Mouse (Mus musculus): ENCODE results near the gene Nrxn3. TPM values are rescaled to one million over a fixed set of nuclear protein-coding genes. Genes with fewer than 3 reads are reported as not detected.

The Nrxn3 gene
- polyA plus RNA-seq, 1 experiment from 2014 or later, result 94.1 TPM

GRCm38 (mm10) chr12:89093806-89094479 is 371.3 kb downstream of the Nrxn3 start:
- Histone ChIP-seq H3K27me3 (no peaks in the 10 kb centered on the region), H3K4me3 (no peak overlapping the region), H3K9me3 (no peaks in the 10 kb centered on the region), H3K36me3 (no peaks in the 10 kb centered on the region), H3K27ac (replicated peaks) (no peak overlapping the region), H3K4me2 (no peak overlapping the region), H3K9ac (no peak overlapping the region), H3K4me1 (replicated peaks) (no peaks in the 10 kb centered on the region)
- no peak for ATAC-seq (ENCODE audit: low FRiP score, low read depth)
- 90% methylated on average over 8 of the region's 8 CpGs for WGBS

- H3K4me2 ChIP-seq, result no peak overlapping the region
- no peaks in the 10 kb centered on the region for H3K9me3 ChIP-seq
- H3K4me1 ChIP-seq (replicated peaks), result no peaks in the 10 kb centered on the region
- ATAC-seq (ENCODE audit: low FRiP score, low read depth), result no peak
- no peak overlapping the region for H3K4me3 ChIP-seq
- H3K27me3 ChIP-seq, result no peaks in the 10 kb centered on the region
- H3K9ac ChIP-seq, result no peak overlapping the region
- no peak overlapping the region for H3K27ac ChIP-seq (replicated peaks)
- 92% methylated on average over 2 of the region's 2 CpGs for WGBS
- H3K36me3 ChIP-seq, result no peaks in the 10 kb centered on the region
These were observed 374.9 kb downstream of the Nrxn3 start for GRCm38 (mm10) chr12:89097561-89097960.

- Histone ChIP-seq H3K36me3 (no peaks in the 10 kb centered on the region), H3K4me3 (peak overlapping the region; percentile 16), H3K4me2 (peak overlapping the region; percentile 49), H3K27ac (replicated peaks) (peak overlapping the region; percentile 18; the same call in 1 of the 2 replicates), H3K9ac (no peak overlapping the region), H3K4me1 (replicated peaks) (no peaks in the 10 kb centered on the region; the same call in 1 of the 2 replicates), H3K27me3 (no peaks in the 10 kb centered on the region), H3K9me3 (no peaks in the 10 kb centered on the region)
- 9% methylated on average over 9 of the region's 9 CpGs for WGBS
- ATAC-seq (ENCODE audit: low FRiP score, low read depth), result peak; percentile 93
These were observed 383.5 kb downstream of the Nrxn3 start for GRCm38 (mm10) chr12:89106029-89106733.

- no peak overlapping the region for H3K9ac ChIP-seq
- no peak overlapping the region for H3K27ac ChIP-seq (replicated peaks)
- H3K27me3 ChIP-seq, result no peaks in the 10 kb centered on the region
- H3K4me1 ChIP-seq (replicated peaks), result no peaks in the 10 kb centered on the region; the same call in 1 of the 2 replicates
- H3K9me3 ChIP-seq, result no peaks in the 10 kb centered on the region
- H3K4me3 ChIP-seq, result no peak overlapping the region
- ATAC-seq (ENCODE audit: low FRiP score, low read depth), result 0 out of 2 replicates have a peak, but pooled peaks have one; percentile 31
- 69% methylated on average over 6 of the region's 6 CpGs for WGBS
- H3K36me3 ChIP-seq, result no peaks in the 10 kb centered on the region
- H3K4me2 ChIP-seq, result no peak overlapping the region
These were observed 384.4 kb downstream of the Nrxn3 start for GRCm38 (mm10) chr12:89106881-89107584.

- no peak overlapping the region for H3K4me3 ChIP-seq
- no peak overlapping the region for H3K9ac ChIP-seq
- H3K4me2 ChIP-seq, result no peak overlapping the region
- H3K27me3 ChIP-seq, result no peaks in the 10 kb centered on the region
- WGBS, result 59% methylated on average over 7 of the region's 7 CpGs
- H3K4me1 ChIP-seq (replicated peaks), result no peaks in the 10 kb centered on the region; the same call in 1 of the 2 replicates
- H3K36me3 ChIP-seq, result no peaks in the 10 kb centered on the region
- peak overlapping the region; percentile 56 for H3K27ac ChIP-seq (replicated peaks)
- ATAC-seq (ENCODE audit: low FRiP score, low read depth), result peak; percentile 49; the same call in 1 of the 2 replicates
- no peaks in the 10 kb centered on the region for H3K9me3 ChIP-seq
These were observed 387.2 kb downstream of the Nrxn3 start for GRCm38 (mm10) chr12:89109779-89110335.

GRCm38 (mm10) chr12:89128602-89129001 is 405.9 kb downstream of the Nrxn3 start:
- ATAC-seq (ENCODE audit: low FRiP score, low read depth), result peak; percentile 55; the same call in 1 of the 2 replicates
- H3K4me1 ChIP-seq (replicated peaks), result peaks cover 11% of the 10 kb centered on the region
- H3K4me3 ChIP-seq, result no peak overlapping the region
- H3K4me2 ChIP-seq, result no peak overlapping the region
- H3K36me3 ChIP-seq, result no peaks in the 10 kb centered on the region
- H3K9me3 ChIP-seq, result no peaks in the 10 kb centered on the region
- peak overlapping the region; percentile 62; the same call in 1 of the 2 replicates for H3K27ac ChIP-seq (replicated peaks)
- no peaks in the 10 kb centered on the region for H3K27me3 ChIP-seq
- H3K9ac ChIP-seq, result no peak overlapping the region
- 41% methylated on average over 4 of the region's 4 CpGs for WGBS

- WGBS, result 53% methylated on average over 9 of the region's 9 CpGs
- Histone ChIP-seq H3K9me3 (no peaks in the 10 kb centered on the region), H3K27ac (replicated peaks) (peak overlapping the region; percentile 62; the same call in 1 of the 2 replicates), H3K9ac (no peak overlapping the region), H3K36me3 (no peaks in the 10 kb centered on the region), H3K4me2 (no peak overlapping the region), H3K4me1 (replicated peaks) (peaks cover 11% of the 10 kb centered on the region), H3K4me3 (no peak overlapping the region), H3K27me3 (no peaks in the 10 kb centered on the region)
- ATAC-seq (ENCODE audit: low FRiP score, low read depth), result peak; percentile 81
These were observed 406.6 kb downstream of the Nrxn3 start for GRCm38 (mm10) chr12:89129139-89129907.

- ATAC-seq (ENCODE audit: low FRiP score, low read depth), result 0 out of 2 replicates have a peak, but pooled peaks have one; percentile 38
- H3K36me3 ChIP-seq, result no peaks in the 10 kb centered on the region
- no peaks in the 10 kb centered on the region for H3K27me3 ChIP-seq
- peaks cover 5% of the 10 kb centered on the region for H3K4me1 ChIP-seq (replicated peaks)
- H3K4me2 ChIP-seq, result no peak overlapping the region
- no peak overlapping the region for H3K27ac ChIP-seq (replicated peaks)
- WGBS, result 91% methylated on average over 2 of the region's 2 CpGs
- H3K9me3 ChIP-seq, result no peaks in the 10 kb centered on the region
- H3K9ac ChIP-seq, result no peak overlapping the region
- no peak overlapping the region for H3K4me3 ChIP-seq
These were observed 411.7 kb downstream of the Nrxn3 start for GRCm38 (mm10) chr12:89134333-89134732.

- 55% methylated on average over 8 of the region's 8 CpGs for WGBS
- no peak for ATAC-seq (ENCODE audit: low FRiP score, low read depth)
- Histone ChIP-seq H3K4me1 (replicated peaks) (peaks cover under 1% of the 10 kb centered on the region; the same call in 1 of the 2 replicates), H3K9me3 (no peaks in the 10 kb centered on the region), H3K9ac (no peak overlapping the region), H3K4me2 (no peak overlapping the region), H3K36me3 (no peaks in the 10 kb centered on the region), H3K27me3 (no peaks in the 10 kb centered on the region), H3K4me3 (no peak overlapping the region), H3K27ac (replicated peaks) (no peak overlapping the region)
These were observed 412.2 kb downstream of the Nrxn3 start for GRCm38 (mm10) chr12:89134774-89135307.

- no peak overlapping the region for H3K4me3 ChIP-seq
These were observed 426.3 kb downstream of the Nrxn3 start for GRCm38 (mm10) chr12:89148974-89149411.

GRCm38 (mm10) chr12:89149455-89149854 is 426.8 kb downstream of the Nrxn3 start:
- no peaks in the 10 kb centered on the region for H3K9me3 ChIP-seq
- peak; percentile 36; the same call in 1 of the 2 replicates for ATAC-seq (ENCODE audit: low FRiP score, low read depth)
- H3K27ac ChIP-seq (replicated peaks), result peak overlapping the region; percentile 81
- no peak overlapping the region for H3K9ac ChIP-seq
- H3K4me3 ChIP-seq, result no peak overlapping the region
- no peaks in the 10 kb centered on the region for H3K27me3 ChIP-seq
- H3K4me2 ChIP-seq, result peak overlapping the region; percentile 35
- WGBS, result 16% methylated on average over 2 of the region's 2 CpGs
- H3K4me1 ChIP-seq (replicated peaks), result peaks cover 17% of the 10 kb centered on the region
- no peaks in the 10 kb centered on the region for H3K36me3 ChIP-seq

More at GRCm38 (mm10) chr12:89148974-89149411, 426.3 kb downstream of the Nrxn3 start:
- Histone ChIP-seq H3K36me3 (no peaks in the 10 kb centered on the region), H3K9me3 (no peaks in the 10 kb centered on the region), H3K27ac (replicated peaks) (peak overlapping the region; percentile 81), H3K4me2 (peak overlapping the region; percentile 35), H3K27me3 (no peaks in the 10 kb centered on the region), H3K9ac (0 out of 2 replicates have a peak overlapping the region, but pooled peaks have one; percentile 19), H3K4me1 (replicated peaks) (peaks cover 17% of the 10 kb centered on the region)
- 10% methylated on average over 3 of the region's 3 CpGs for WGBS
- peak; percentile 88 for ATAC-seq (ENCODE audit: low FRiP score, low read depth)
